Mouse (Mus musculus) left cerebral cortex, adult 2 months (tissue): ENCODE measurements around the gene Zdhhc6. TPM values are rescaled to one million over a fixed set of nuclear protein-coding genes. Genes with fewer than 3 reads are reported as not detected.
A peak's percentile ranks its signal among the peaks of the same experiment; 100 is the strongest.

Source experiments
- DNase-seq, 2 experiments: peaks; one replicate each; pipeline ENCODE4 v3.0.0; 2021 to 2022; ENCODE audit warnings: low spot score in 2 of 2, mixed read lengths in 1 of 2; ENCODE audit errors: extremely low spot score in 1 of 2
- H3K27ac ChIP-seq: fragments of 200-600 bp; 2 replicates; pipeline ENCODE4 v1.8.1; 2022
- H3K4me3 ChIP-seq: fragments of 200-600 bp; 2 replicates; pipeline ENCODE4 v1.8.1; 2022
- CTCF ChIP-seq: fragments of 200-600 bp; IDR thresholded peaks from 2 replicates; pipeline ENCODE4 v1.8.1; 2022; ENCODE audit warnings: antibody characterized with exemption, mild to moderate bottlenecking, moderate library complexity
- intact Hi-C: fragments of 180-260 bp; cut with DNase I; formaldehyde crosslinking; loops from one replicate; pipeline ENCODE4 v1.15.1; 2025
- total RNA-seq, 2 experiments: library from RNA; stranded (reverse); gene quantifications; 2 replicates each; pipeline ENCODE4 v1.2.3; 2021

Gene Zdhhc6
- total RNA-seq, 2 experiments from 2014 or later: 26.3 to 28.9 TPM

DNA sequence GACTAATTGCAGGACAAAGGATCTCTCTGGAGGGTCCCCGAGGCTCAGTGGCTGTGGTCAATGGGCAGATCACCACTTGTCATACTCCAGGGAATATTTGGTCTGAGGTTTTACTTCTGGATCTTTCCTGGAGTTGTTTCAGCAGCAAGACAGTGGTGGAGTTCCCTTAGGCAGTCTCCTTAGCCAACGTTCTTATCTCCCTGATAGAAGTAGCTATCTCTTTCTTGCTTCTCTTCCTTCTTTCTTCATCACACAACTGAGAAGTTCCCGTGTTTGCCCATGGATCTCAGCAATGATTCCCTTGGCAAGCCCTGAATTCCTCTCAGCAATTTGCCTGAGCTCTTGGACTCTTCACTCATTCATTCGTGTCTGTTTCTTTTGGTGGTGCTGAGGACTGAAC is 39.7 kb downstream of the Zdhhc6 start:
- TF ChIP-seq CTCF: no peak
- Histone ChIP-seq H3K4me3 (no peak overlapping the region), H3K27ac (no peak overlapping the region)
- intact Hi-C loops: no loop called here
- no peak for DNase-seq

DNA sequence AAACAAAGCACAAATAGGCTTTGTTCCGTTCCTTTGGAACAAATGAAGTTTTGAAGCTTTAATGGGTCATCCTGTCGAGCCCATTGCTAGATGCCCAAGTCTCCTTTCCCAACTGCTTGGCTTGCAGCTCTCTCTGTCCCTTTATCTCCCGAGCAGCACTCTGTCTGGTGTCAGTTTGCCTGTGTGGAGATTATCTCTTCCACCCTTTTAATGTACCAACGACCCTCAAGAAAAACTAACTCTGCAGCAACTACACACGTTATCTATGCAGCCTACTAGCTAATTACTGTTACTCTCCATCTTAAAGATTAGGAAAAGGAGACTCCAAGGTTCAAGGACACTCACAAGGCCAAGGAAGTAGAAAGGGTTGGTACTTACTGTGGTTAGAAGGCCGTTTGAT is 42.5 kb downstream of the Zdhhc6 start:
- no peak for DNase-seq
- intact Hi-C loops: no loop called here
- Histone ChIP-seq H3K27ac (no peak overlapping the region), H3K4me3 (no peak overlapping the region)
- TF ChIP-seq CTCF: no peak

DNA sequence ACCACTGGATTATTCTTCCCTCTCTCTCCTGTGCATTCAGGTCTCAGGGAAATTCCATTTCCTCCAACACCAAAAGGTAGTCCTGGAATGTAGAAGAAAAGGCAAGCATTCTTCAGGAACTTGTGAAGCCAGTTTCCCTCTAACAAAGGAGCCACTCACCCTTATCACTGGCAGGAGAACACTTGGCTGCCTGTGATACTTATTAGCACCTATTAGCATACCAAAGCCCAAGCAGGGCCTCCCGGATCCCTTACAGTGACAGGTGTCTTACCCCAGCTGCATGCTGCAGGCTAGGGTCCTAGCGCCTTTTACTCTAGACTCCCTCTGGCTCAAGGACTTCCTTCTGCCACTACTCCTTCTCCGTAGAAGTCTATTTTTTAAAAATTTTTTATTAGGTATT is 44.4 kb downstream of the Zdhhc6 start:
- TF ChIP-seq CTCF: no peak
- Histone ChIP-seq H3K4me3 (no peak overlapping the region), H3K27ac (no peak overlapping the region)
- no peak for DNase-seq
- intact Hi-C loops: no loop called here

DNA sequence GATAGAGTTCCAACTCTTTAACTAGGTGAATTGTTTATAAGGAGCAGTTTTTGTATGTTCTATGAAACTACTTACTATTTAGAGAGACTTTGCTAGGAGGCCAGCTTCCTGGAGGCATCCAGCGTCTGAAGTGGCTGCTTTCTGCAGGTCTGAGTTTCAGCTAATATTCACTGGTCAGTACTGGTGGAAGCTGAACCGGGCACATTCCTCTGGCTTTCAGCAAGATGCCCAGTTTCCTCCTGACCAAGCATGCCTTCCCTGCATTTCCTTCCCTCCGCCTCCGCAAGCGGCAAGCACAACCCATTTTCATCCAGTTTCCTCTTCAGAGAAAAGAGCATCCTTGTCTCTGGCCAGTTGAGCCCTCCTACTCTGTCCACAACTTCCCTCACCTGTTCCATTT is 46.8 kb downstream of the Zdhhc6 start:
- no peak for TF ChIP-seq CTCF

DNA sequence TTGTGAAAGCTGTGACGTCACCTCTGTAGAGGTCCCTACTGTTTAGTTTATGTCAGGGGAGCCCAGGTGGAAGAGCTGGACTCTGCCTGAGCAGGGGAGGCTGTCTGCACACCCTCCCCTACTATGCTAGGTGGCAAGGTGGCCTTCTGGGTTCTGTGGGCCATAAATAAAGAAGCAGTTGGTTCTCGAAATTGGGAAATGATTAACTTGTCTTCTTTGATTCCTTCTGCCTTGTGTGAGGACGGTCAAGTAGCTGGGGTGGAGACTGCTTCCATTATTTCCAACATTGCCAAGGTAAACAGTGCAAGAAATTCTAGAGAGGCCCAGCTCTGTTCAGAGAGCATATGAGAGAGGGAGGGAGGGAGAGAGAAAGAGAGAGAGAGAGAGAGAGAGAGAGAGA is 47.7 kb downstream of the Zdhhc6 start:
- intact Hi-C loops: no loop called here
- DNase-seq: no peak
- Histone ChIP-seq H3K4me3 (no peak overlapping the region), H3K27ac (no peak overlapping the region)
- TF ChIP-seq CTCF: no peak

More for the DNA sequence above, 46.8 kb downstream of the Zdhhc6 start:
- H3K27ac ChIP-seq: no peak overlapping the region
- no peak overlapping the region for H3K4me3 ChIP-seq
- no peak for DNase-seq
- intact Hi-C loops: no loop called here

DNA sequence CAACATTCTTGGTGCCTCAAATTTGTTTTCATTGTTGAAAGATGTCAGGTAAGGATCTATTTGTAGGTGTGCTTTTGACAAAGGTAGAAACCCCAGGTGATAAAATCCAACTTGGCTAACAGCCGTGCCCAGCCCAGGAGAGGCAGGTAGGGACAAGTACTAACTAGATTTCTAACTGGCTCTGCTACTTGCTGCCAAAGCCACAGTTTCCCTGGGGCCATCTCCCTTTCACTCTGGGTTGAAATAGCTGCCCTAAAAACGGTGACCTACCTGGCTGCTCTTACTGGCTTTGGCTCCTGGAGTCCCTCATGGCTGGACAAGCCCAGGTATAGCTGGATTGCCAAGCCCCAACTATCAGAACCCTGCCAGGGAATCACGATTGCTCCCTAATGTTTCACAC is 49.0 kb downstream of the Zdhhc6 start:
- H3K4me3 ChIP-seq: no peak overlapping the region
- no peak for TF ChIP-seq CTCF
- H3K27ac ChIP-seq: no peak overlapping the region
- DNase-seq: no peak
- intact Hi-C loops: no loop called here

DNA sequence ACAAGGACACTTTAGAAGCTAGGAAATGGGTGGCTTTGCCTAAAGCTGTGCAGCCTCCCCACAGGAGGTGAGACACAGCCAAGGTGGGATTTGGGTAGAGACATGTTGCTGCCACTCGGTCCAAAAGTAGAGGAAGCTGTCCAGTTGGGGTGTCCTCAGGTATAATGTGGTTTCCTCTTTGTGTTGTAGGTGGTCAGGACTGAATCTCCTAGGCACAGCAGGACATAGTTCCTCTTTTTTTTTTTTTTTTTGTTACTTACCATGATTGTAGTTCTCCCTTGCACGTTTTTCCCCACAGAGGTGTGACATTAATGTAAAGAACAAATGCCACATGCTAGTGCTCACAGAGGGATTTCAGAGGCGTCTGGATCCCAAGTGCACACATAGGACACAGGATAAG is 50.6 kb downstream of the Zdhhc6 start:
- no peak for TF ChIP-seq CTCF
- intact Hi-C loops: no loop called here
- Histone ChIP-seq H3K27ac (no peak overlapping the region), H3K4me3 (no peak overlapping the region)
- no peak for DNase-seq

DNA sequence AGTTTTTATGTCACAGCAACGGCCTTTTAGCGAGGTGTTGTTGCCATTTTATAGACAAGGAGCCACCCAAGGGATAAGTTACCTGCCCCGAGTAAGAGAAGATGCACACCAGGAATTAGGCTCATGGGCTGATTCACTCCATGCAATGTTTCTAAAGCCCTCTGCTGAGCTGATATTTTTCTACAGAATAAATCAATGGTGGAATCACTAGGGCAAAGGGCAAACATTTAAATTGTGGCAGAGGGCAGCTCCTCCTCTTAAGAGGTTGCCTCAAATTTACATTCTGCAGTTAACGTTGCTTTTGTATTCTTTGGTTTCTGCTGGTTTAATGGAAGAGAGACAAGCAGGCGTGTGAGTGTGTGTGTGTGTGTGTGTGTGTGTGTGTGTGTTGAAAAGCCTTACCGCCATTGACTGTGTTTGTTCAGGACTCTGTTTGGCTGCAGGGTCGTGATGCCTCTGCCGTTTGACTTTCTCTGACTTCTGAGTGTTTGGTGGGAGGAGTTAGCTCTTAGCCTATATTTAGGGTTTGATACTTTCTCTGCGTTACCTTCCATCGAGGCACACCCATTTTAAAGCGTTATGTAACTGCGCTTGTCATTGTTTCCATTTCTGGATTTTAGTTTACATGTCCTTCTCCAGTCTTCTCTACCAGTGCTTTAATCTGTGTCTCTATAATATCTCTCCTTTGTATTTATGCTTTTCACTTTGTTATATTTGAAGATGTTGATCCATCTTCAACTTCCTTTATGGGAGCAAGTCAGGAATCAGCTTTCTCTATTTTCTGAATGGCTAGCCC is 55.2 kb downstream of the Zdhhc6 start:
- Histone ChIP-seq H3K27ac (no peak overlapping the region), H3K4me3 (no peak overlapping the region)
- intact Hi-C loops: no loop called here
- no peak for DNase-seq
- no peak for TF ChIP-seq CTCF

DNA sequence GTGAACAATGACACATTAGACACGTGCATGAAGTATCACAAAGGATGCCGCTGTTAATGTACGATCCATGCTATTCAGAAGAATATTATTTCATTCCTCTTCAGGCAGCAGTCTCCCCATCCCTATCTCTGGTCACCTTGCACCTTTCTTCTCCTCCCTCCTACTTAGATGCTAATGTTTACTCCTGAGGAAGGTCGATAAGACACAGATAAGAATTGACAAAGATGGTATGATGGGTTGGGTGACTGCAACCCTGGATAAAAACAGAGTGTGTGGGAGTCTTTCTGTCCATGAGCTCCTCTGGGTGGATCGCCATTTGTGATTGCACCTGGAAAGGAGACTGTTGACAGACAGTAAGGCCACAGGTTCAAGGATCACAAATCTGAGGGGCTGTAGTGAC is 57.3 kb downstream of the Zdhhc6 start:
- intact Hi-C loops: no loop called here

DNA sequence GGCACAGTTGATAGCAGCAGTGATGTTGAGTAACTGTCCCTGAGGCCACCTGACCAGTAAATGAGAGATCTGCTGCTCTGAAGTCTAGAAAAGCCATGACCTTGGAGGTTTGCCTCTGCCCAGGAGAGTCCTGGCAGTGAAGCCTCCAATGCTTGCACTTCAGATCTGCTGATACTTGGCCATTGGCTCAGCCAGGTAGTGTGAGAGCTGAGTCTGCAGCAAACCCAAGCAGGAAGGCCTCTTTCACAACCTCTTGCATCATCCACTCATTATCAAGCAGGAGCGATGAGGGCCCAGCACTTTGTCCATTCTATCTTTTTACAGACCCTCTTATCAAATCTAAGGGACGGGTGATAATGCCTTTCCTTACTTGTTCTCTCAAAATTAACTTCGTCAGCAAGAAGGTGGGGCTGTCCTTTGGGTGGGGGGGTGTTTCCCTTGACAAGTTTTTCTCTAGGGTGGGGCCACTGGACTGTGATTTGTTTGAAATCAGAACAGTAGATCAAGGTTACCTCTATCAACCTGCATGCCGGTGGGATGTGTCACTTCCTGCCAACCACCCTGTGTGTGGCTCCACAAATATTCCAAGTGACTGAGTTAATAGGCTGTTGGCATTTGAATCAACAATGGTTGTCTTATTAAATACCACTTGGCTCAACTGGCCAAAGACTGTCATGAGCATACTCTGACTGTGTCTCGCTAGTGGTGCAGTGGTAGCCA is 58.0 kb downstream of the Zdhhc6 start:
- intact Hi-C loops: no loop called here
- Histone ChIP-seq H3K4me3 (no peak overlapping the region), H3K27ac (no peak overlapping the region)
- DNase-seq: no peak
- TF ChIP-seq CTCF: no peak

More for the DNA sequence above, 57.3 kb downstream of the Zdhhc6 start:
- no peak for TF ChIP-seq CTCF
- Histone ChIP-seq H3K27ac (no peak overlapping the region), H3K4me3 (no peak overlapping the region)
- DNase-seq: no peak

DNA sequence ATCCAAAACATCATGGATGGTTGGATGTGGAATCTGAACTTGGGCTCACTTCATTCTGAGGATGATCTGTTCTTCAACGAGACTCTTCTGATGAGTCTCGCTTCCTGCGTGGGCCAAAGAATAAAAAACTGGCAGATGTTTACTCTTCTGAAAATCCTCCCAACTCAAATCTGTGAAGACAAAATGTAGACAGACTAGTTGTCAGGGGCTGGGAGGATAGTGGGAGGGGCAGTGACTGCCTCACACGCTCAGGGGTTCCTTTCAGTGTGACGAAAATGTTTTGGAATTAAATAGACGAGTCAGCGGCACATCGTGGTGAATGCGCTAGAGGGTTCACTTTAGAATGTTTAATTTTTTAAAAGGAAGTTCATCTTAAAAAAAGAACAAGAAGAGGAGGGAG is 59.7 kb downstream of the Zdhhc6 start:
- peak; percentile 31 to 33 for DNase-seq
- intact Hi-C loops: no loop called here

DNA sequence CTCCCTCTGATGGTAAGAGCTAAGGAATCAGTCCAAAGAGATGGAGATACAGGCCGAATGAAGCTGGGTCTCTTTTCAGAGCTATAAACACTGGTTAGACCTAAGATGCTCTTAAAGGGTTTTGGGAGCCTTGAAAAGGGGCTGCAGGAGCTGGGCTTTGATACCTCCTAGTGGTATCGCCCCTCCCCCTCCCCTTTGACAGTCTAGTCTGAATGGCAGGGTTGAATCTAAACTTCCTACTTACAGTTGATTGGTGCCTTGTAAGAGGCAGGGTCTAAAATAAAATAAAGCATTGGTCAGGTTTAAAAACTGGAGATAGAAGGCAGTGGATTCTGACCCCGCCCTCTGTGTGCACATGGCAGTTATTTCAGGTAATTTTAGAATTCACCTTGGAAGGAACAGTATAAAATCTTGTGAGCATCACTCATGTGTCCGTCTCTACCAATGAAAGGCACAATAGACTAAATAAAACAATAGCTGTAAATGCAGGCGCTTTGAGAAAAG is 61.3 kb downstream of the Zdhhc6 start:
- H3K27ac ChIP-seq: peak overlapping the region; percentile 94; the same call in 1 of the 2 replicates
- peak overlapping the region; percentile 61 for H3K4me3 ChIP-seq
- TF ChIP-seq CTCF: no peak
- no peak for DNase-seq
- intact Hi-C loops: loop anchor here (1.0 kb wide), 1 partner anchor 35 kb away; no protein-coding TSS in a partner anchor

More for the DNA sequence above, 59.7 kb downstream of the Zdhhc6 start:
- no peak; the same call in 1 of the 2 replicates for TF ChIP-seq CTCF
- Histone ChIP-seq H3K27ac (no peak overlapping the region), H3K4me3 (no peak overlapping the region; the same call in 1 of the 2 replicates)
